Mouse (Mus musculus): Measurements from ENCODE around the gene Cav3. TPM values are rescaled to one million over a fixed set of nuclear protein-coding genes. Genes with fewer than 3 reads are reported as not detected.

Cav3 gene
- total RNA-seq (2015; ENCODE audit: low replicate concordance), result not detected in 2 replicates
- total RNA-seq (2017; ENCODE audit: low replicate concordance), result not detected in 2 replicates

- no peak for ATAC-seq (replicated peaks; ENCODE audit: low FRiP score, poor library complexity, severe bottlenecking)
These were observed at the start of gene Cav3 for GRCm38 (mm10) chr6:112459341-112459749. TSS of gene Cav3 (plus strand) at chr6:112459505.

GRCm38 (mm10) chr6:112419333-112419732 is 40.0 kb upstream of the Cav3 start:
- no peak for ATAC-seq (replicated peaks; ENCODE audit: low FRiP score, poor library complexity, severe bottlenecking)

DNA sequence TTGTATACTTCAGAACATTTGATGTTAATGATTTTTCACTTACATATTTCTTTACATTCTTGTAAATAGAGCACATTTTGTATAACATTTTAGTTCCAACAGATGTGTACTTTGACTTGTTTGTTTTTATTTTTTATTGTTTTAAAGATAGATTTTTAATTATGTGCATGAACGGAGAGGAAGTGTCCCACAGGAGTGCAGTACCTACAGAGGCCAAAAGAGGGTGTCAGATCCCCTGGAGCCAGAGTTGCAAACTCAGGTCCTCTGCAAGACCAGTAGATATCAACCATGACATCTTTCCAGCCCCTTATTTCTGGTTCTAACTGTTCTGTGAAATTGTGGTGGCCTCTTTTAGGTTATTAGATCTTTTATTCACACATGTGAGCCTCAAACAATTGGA is 38.4 kb upstream of the Cav3 start:
- ATAC-seq (replicated peaks; ENCODE audit: low FRiP score, poor library complexity, severe bottlenecking), result no peak

- ATAC-seq (replicated peaks; ENCODE audit: low FRiP score, poor library complexity, severe bottlenecking), result no peak
These were observed 35.4 kb upstream of the Cav3 start for GRCm38 (mm10) chr6:112423746-112424501.

DNA sequence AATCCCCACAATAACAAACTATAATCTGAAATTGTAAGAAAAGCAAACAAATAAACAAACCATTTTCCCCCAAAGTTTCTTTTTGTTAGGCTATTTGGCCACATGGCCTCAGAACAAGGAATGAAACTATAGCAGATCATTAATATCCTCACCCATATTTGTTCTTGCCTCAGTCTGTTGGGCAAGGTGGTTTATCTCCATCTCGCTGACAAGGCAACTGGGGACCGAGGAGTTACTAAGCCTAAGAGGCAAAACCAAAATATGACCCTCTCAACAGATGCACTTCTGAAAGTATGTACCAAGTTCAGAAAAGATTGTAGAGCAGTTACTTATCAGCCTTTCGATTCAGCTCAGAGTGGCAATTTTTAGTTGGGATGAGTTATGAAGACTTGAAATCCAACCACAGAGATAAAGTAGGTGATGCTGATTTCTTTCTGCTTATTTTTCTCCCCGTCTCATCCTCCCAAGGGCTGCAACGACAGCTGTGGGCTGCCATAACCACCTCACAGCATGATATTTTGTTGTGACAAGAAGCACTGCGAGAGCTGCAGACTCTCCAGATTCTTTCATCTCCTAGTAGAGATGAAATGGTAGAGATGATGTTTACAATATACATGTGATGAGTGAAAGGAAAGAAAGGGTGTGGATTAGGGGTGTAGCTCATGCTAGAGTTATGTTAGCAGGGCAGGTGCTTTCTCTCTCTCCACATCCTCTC is 33.1 kb upstream of the Cav3 start:
- ATAC-seq (replicated peaks; ENCODE audit: low FRiP score, poor library complexity, severe bottlenecking), result no peak

GRCm38 (mm10) chr6:112445675-112446074 is 13.6 kb upstream of the Cav3 start:
- no peak for ATAC-seq (replicated peaks; ENCODE audit: low FRiP score, poor library complexity, severe bottlenecking)

DNA sequence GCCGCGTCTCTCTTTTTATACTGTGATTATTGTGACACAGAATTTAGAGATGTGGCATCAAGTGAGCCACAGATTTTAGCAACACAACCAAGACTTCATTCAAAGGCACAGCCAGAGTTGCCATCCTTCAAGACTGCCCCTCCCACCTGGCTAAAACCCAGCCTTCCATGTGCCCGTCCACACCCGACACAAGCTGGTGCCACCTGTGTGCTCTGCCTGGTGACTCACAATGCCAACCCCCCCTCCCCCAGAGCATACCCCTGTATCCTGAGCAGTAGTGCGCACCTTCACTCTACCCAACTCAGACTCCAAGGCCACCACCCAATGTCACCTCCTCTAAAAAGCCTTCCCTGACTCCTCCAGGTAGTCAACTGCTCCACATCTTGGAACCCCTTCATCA is 2.2 kb downstream of the Cav3 start:
- ATAC-seq (replicated peaks; ENCODE audit: low FRiP score, poor library complexity, severe bottlenecking), result no peak

GRCm38 (mm10) chr6:112463331-112463730 is 4.0 kb downstream of the Cav3 start:
- no peak for ATAC-seq (replicated peaks; ENCODE audit: low FRiP score, poor library complexity, severe bottlenecking)

DNA sequence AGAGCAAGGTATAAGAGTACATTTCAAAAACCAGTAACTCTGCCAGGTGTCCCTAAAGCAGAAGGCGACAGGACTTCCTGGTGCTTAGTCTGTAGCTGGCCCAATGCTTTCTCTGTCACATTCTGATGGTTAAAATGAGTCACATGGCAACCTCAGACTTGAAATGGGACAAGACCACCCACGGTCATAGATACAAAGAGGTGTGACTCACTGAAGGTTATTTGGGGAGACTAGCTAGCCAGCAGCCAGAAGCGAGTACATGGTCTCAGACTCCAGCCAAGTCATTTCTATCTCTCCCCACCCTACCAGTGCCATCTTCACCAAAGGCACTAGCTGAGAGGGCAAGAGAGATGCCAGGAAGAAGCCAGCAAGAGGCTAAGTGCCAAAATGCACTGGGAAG is 6.1 kb downstream of the Cav3 start:
- no peak for ATAC-seq (replicated peaks; ENCODE audit: low FRiP score, poor library complexity, severe bottlenecking)

DNA sequence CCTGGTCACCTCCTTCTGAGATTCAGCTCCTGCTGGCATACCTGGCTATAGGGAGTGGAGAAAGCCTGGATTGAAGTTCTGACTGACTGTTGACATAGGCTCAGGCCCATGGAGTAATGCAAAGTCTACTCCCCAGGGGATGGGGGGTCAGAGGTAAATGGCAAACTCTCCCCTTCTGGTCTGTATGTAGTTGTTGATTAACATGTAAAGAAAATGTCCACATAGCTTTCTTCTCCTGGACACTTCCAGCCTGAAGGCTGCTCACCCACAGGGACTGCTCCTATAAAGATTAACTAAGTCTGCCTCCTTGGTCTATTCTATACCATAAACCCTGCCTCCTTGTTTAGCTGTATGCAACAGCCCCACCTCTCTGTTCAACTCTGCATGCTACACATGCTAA is 6.7 kb downstream of the Cav3 start:
- no peak for ATAC-seq (replicated peaks; ENCODE audit: low FRiP score, poor library complexity, severe bottlenecking)

DNA sequence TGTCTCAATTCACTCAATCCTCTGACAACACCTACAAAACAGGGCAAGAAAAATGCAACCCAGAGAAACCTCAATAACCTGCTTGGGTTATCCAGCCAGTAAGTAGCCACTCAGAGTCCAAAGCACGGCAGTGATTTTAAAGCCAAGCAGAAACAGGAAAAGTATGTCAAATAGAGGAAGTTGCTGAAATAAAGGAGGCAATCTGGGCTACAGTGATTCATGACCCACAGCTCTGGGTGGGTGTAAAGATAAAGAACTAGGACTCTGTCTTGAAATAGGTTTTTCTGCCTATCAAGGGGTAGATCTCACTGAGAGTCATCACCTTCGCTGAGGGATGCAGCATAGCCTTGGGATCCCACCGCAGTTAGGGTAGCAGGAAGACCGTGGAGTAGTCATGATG is 12.3 kb downstream of the Cav3 start:
- ATAC-seq (replicated peaks; ENCODE audit: low FRiP score, poor library complexity, severe bottlenecking), result no peak

GRCm38 (mm10) chr6:112479861-112480260 is 20.6 kb downstream of the Cav3 start:
- ATAC-seq (replicated peaks; ENCODE audit: low FRiP score, poor library complexity, severe bottlenecking), result no peak

DNA sequence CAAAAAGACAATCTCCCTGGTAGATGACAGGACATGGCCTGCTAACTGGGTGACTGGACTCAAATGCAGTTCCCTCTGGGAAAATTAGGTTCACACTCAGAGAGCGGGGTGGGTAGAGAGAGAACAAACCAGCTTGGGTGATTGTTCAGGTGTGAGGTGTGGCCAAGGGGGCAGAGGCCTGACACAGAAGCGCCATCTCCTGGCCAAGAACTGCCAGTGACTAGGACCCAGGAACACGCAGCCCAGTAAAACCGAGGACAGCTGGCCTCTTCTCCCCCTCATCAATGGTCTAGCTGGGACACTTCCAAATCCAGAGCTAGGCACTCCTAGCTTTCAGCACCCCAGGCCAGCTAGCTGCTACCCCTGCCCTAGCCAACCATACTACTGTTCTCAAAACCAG is 25.0 kb downstream of the Cav3 start:
- ATAC-seq (replicated peaks; ENCODE audit: low FRiP score, poor library complexity, severe bottlenecking), result no peak

DNA sequence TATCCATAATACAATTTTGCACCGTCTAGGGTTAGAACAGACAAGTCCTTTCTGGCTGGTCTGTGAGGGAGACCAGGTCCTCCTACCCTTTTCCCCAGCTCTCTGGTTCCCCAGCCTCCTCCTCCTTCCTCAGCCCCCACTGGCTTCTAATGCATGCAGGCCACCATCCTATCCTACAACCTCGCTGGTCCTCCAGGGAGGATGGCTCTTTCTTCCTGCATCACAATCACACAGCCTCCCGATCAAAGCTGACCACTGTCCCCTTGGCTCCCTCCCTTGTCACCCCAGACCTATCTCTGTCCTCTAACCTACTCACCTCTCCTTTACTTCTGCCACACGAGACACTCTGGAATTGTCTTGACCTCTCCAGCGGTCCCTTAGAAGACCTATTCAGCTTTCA is 28.7 kb downstream of the Cav3 start:
- ATAC-seq (replicated peaks; ENCODE audit: low FRiP score, poor library complexity, severe bottlenecking), result no peak

- ATAC-seq (replicated peaks; ENCODE audit: low FRiP score, poor library complexity, severe bottlenecking), result no peak
These were observed 29.5 kb downstream of the Cav3 start for GRCm38 (mm10) chr6:112488821-112489180.

GRCm38 (mm10) chr6:112489181-112489909 is 30.0 kb downstream of the Cav3 start:
- no peak for ATAC-seq (replicated peaks; ENCODE audit: low FRiP score, poor library complexity, severe bottlenecking)

DNA sequence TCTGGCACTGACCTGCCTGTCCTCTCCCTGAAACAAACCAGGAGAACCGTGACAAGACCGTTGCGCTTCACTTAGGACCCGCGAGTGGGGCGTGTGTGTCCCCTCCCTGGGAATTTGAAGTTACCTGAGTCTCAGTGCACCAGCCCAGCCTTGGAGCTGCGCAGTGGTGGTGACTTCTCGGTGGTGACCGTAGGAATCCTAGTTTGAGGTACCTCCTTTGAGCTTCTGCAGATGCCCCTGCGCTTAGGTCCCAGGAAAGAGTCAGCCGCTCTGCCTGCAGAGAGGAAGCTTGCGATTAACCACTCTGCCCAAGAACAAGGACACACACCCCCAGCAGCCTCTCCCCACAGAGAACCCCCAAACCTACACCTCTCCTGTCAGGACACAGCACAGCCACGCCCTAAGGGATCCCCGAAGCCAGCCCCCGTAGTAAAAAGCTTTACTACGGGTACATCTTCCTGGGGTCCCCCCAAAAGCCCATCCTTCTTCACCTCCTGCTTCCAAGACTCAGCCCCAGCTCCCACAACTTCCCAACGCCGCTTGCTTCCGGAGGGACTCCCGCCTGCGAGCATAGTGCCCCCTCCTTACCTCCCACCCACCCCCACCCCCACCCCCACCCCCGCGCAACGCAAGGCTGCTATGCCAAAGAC is 30.7 kb downstream of the Cav3 start, which contains the start of gene Oxtr:
Gene Oxtr, minus strand, starts transcription at position 34 of the 650 bp plus-strand sequence.
- no peak for ATAC-seq (replicated peaks; ENCODE audit: low FRiP score, poor library complexity, severe bottlenecking)

DNA sequence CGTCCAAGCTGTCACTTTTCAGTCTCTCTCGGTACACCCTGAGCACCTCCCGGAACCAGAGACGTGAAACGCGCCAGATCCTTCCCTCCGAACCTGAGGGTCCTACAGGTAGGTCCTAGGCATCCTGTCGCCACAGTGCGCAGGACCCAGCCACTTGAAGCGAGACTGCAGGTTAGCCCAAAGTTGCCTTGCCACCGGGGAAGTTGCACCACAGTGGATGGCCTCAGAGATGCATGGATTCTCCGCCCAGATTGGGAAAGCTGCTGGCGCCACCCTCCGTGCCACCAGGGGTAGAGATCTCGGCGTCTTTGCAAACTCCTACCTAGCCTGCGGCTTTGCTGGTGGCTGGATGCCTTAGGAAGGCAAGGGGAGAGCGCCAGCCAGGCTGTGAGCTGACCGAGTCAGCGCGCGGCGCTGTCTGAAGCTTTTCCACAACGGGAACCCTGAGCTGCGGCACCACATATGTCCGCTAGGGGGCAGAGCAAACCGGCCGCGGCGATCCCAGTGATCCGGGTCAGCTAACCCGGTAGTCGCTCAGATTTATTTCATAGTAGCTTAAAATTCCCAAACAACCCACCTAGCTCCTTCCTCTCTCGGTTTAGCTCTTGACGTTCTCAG is 31.4 kb downstream of the Cav3 start:
- ATAC-seq (replicated peaks; ENCODE audit: low FRiP score, poor library complexity, severe bottlenecking), result no peak

- no peak for ATAC-seq (replicated peaks; ENCODE audit: low FRiP score, poor library complexity, severe bottlenecking)
These were observed 32.2 kb downstream of the Cav3 start for GRCm38 (mm10) chr6:112491521-112491920.

- no peak for ATAC-seq (replicated peaks; ENCODE audit: low FRiP score, poor library complexity, severe bottlenecking)
These were observed 33.4 kb downstream of the Cav3 start for GRCm38 (mm10) chr6:112492656-112493055.

Data from erythroid progenitor cell, adult 5-6 weeks (primary cell).